Mouse (Mus musculus) kidney, adult 2 months (tissue): ENCODE data around the gene Kcnip2. TPM values are rescaled to one million over a fixed set of nuclear protein-coding genes. Genes with fewer than 3 reads are reported as not detected.
A peak's percentile ranks its signal among the peaks of the same experiment; 100 is the strongest.

ENCODE experiments used
- DNase-seq: peaks from one replicate; pipeline ENCODE4 v3.0.0; 2021
- H3K27ac ChIP-seq: fragments of 200-500 bp; 2 replicates; pipeline ENCODE4 v1.5.1; 2012; ENCODE audit warnings: low read depth, low read length, control low read depth, inconsistent platforms; ENCODE audit not compliant: insufficient read depth
- H3K27me3 ChIP-seq: fragments of 200-500 bp; replicated peaks from 2 replicates; pipeline ENCODE4 v1.6.1; 2012; ENCODE audit warnings: mild to moderate bottlenecking, moderate library complexity, low read length, inconsistent platforms; ENCODE audit not compliant: control insufficient read depth, insufficient read depth
- H3K36me3 ChIP-seq: fragments of 200-500 bp; 2 replicates; pipeline ENCODE4 v1.6.1; 2012; ENCODE audit warnings: mild to moderate bottlenecking, moderate library complexity, low read length, inconsistent platforms; ENCODE audit not compliant: control insufficient read depth, insufficient read depth
- H3K4me1 ChIP-seq: fragments of 200-500 bp; 2 replicates; pipeline ENCODE4 v1.6.1; 2011; ENCODE audit warnings: low read length; ENCODE audit not compliant: control insufficient read depth, insufficient read depth
- H3K4me3 ChIP-seq: fragments of 200-500 bp; 2 replicates; pipeline ENCODE4 v1.5.1; 2011; ENCODE audit warnings: mild to moderate bottlenecking, low read depth, low read length, control low read depth; ENCODE audit not compliant: insufficient read depth
- CTCF ChIP-seq: fragments of 200-500 bp; conservative IDR thresholded peaks from 2 replicates; pipeline ENCODE4 v1.5.1; 2011; ENCODE audit warnings: low read depth, mild to moderate bottlenecking, control low read depth, low read length, moderate library complexity, mixed read lengths; ENCODE audit not compliant: insufficient read depth, insufficient read length
- POLR2A ChIP-seq: fragments of 200-500 bp; IDR thresholded peaks from one replicate; pipeline ENCODE4 v1.6.1; 2011; ENCODE audit warnings: low read depth, low read length, control low read depth
- WGBS: fragments of 180-500 bp; shearing (Covaris S2); methylation state at CpG from one replicate; pipeline ENCODE4 v1.1.7; 2018; 5-methylcytosine and 5-hydroxymethylcytosine counted together
- polyA plus RNA-seq: library from polyadenylated mRNA; depleted of rRNA; stranded (reverse); fragments of >200 nt; gene quantifications from 2 replicates; pipeline ENCODE4 v1.2.3, GENCODE M21; 2012

Kcnip2 gene
- polyA plus RNA-seq, 1 experiment, result 9.2 TPM

DNA sequence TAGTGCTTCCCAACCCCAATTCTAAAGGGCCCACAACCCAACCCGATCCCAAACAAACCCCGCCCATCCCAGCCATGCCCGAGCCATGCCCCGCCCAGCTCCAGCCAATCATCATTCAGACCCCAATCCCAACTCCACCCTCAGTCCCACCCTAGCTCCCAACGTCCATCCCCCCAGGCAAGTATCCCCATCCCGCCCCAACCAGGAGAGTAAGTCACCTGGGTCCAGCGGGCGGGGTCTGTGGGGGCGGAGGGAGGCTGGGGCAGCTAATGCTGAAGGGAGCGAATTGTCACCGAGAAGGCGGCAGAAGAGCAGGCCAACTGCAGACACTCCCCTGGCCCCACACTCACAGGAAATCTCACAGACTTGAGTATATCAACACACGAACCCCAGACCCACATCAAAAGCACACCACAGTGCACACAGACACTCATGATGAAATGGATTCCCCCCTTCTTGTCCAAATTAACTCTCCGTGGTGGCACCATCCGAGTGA, 19.8 kb downstream of the Kcnip2 start:
- DNase-seq, result no peak
- 37% methylated on average over 15 of the region's 15 CpGs for WGBS

DNA sequence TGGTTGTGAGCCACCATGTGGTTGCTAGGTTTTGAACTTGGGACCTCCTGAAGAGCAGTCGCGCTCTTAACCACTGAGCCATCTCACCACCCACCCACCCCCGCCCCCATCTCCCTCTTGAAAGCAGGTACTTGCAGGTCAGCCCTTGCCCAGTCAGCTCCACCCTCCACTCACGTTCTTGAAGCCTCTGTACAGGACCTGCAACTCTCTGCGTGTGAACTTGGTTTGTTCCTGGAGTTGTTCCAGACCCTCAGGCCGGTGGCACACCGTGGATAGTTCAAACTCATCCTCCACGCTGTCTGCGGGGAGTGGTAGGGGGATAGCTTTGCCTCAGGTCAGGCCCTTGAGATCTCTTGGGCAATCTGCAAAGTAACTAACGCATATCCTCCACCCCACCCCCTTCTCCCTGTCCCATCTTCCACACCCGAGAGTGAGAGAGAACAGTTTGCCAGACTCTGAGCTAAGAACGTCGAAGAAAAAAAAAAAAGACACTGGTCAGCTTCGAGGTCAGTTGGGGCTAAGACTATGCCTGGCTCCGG, 20.4 kb downstream of the Kcnip2 start:
- H3K4me3 ChIP-seq, result no peak overlapping the region
- no peaks in the 10 kb centered on the region for H3K4me1 ChIP-seq
- H3K27me3 ChIP-seq, result no peaks in the 10 kb centered on the region
- WGBS, result 35% methylated on average over 15 of the region's 15 CpGs
- TF ChIP-seq POLR2A, result no peak
- TF ChIP-seq CTCF, result no peak
- H3K27ac ChIP-seq, result no peak overlapping the region
- DNase-seq, result no peak
- no peaks in the 10 kb centered on the region for H3K36me3 ChIP-seq

More for the DNA sequence above, 19.8 kb downstream of the Kcnip2 start:
- H3K27ac ChIP-seq, result no peak overlapping the region
- no peak overlapping the region for H3K4me3 ChIP-seq
- H3K4me1 ChIP-seq, result no peaks in the 10 kb centered on the region
- no peaks in the 10 kb centered on the region for H3K27me3 ChIP-seq
- H3K36me3 ChIP-seq, result no peaks in the 10 kb centered on the region
- TF ChIP-seq CTCF (no peak), POLR2A (no peak)

DNA sequence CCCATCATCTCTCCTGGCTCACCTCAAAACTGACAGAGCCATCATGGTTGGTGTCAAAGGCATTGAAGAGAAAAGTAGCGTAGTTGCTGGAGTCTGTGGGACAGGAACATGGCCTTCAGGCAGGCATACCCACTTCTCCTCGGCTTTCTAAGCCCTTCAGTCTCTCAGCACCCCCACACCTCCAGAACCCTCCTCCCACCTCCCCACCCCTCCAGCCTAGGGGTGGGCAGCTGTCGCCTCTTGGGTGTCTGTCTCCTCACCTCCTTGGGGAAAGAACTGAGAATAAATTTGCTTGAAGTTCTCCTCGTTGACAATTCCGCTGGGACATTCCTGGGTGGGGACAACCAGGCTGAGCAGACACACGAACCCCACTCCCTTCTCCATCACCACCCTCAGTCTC, 21.1 kb downstream of the Kcnip2 start:
- H3K4me3 ChIP-seq, result no peak overlapping the region
- H3K27me3 ChIP-seq, result no peaks in the 10 kb centered on the region
- 75% methylated on average over 6 of the region's 6 CpGs for WGBS
- no peaks in the 10 kb centered on the region for H3K36me3 ChIP-seq
- H3K4me1 ChIP-seq, result no peaks in the 10 kb centered on the region
- DNase-seq, result no peak
- no peak overlapping the region for H3K27ac ChIP-seq
- TF ChIP-seq CTCF (no peak), POLR2A (no peak)

DNA sequence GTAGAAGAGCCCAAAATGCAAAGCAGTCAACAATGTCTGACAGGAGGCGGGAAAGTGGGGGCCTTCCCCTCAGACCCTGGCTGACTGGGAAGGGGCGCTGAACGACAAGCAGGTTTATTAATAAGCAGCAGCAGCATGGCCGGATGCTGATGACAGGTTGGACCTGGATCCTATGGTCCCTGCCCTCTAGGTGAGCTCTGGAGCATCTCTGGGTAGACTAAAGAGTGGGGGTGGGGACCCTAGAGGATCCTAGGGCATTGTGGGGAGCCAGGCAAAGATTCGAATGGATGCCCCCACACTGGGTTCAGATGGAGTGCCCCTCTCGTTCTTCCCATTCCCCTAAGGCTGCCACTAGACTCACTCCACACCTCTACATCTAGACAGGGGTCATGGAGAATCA, 23.5 kb downstream of the Kcnip2 start:
- TF ChIP-seq CTCF, result no peak
- TF ChIP-seq POLR2A, result no peak
- Histone ChIP-seq H3K27me3 (no peaks in the 10 kb centered on the region), H3K4me1 (no peaks in the 10 kb centered on the region), H3K27ac (no peak overlapping the region), H3K4me3 (no peak overlapping the region), H3K36me3 (no peaks in the 10 kb centered on the region)
- WGBS, result 89% methylated on average over 6 of the region's 6 CpGs
- no peak for DNase-seq

DNA sequence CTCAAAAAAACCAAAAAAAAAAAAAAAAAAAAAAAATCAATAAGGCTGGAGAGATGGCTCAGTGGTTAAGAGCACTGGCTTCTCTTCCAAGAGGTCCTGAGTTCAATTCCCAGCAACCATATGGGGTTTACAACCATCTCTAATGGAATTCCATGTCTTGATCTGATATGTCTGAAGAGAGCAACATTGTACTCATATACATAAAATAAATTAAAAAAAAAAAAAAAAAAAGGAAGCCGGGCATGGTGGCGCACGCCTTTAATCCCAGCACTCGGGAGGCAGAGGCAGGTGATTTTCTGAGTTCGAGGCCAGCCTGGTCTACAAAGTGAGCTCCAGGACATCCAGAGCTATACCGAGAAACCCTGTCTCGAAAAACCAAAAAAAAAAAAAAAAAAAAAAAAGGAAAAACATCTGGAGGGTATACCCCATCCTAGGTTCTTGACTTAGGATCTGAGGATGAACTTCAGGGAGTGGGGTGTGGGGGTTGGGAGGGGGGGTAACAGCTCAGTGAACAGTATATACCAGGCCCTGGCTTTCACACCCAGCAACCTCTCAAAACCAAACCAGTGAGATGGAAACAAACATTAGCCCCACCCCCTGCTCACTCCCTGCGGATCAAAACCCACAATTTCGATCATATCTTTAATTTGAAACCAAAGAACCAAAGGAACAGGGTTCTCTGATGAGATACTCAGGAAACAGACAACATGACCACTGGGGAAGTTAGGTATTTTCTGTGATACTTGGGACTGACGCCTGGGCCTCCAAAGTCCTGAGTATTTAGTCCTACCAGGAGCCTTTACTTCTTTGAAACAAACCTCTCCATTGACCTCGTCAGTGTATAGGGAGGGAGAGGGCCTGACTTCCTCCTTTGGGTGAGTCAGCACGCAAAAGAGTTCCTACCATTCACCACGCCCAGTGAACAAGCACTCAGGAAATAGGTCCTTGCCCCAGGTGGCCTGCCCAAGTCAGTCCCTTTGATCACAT, 25.7 kb downstream of the Kcnip2 start:
- H3K4me3 ChIP-seq, result no peak overlapping the region
- H3K4me1 ChIP-seq, result no peaks in the 10 kb centered on the region
- TF ChIP-seq CTCF, result no peak
- TF ChIP-seq POLR2A, result no peak
- no peaks in the 10 kb centered on the region for H3K27me3 ChIP-seq
- DNase-seq, result no peak
- WGBS, result 83% methylated on average over 13 of the region's 13 CpGs
- H3K27ac ChIP-seq, result peak overlapping the region; percentile 17; the same call in 1 of the 2 replicates
- H3K36me3 ChIP-seq, result no peaks in the 10 kb centered on the region

DNA sequence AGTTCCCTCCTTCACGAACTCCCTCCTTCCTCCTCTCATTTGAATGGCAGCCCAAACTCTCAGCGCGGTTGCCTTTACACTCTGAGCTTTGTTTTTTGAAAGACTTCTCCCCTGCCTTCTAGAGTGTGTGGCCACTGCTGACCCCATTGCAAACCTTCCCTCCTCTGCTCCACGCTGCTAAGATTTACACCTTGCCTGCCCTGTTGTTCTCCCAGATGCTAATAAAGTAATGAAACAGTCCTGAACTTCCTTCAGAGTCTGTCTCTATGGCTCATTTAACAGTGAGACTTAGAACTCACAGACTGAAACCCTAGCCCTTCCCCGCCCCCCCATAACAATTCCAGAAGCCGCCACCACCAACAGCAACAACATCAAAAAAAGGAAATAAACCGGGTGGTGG, 26.5 kb downstream of the Kcnip2 start:
- no peak overlapping the region for H3K4me3 ChIP-seq
- H3K4me1 ChIP-seq, result no peaks in the 10 kb centered on the region
- H3K27ac ChIP-seq, result no peak overlapping the region
- 50% methylated on average over 7 of the region's 7 CpGs for WGBS
- DNase-seq, result no peak
- H3K36me3 ChIP-seq, result no peaks in the 10 kb centered on the region
- TF ChIP-seq POLR2A (no peak), CTCF (no peak)
- no peaks in the 10 kb centered on the region for H3K27me3 ChIP-seq

DNA sequence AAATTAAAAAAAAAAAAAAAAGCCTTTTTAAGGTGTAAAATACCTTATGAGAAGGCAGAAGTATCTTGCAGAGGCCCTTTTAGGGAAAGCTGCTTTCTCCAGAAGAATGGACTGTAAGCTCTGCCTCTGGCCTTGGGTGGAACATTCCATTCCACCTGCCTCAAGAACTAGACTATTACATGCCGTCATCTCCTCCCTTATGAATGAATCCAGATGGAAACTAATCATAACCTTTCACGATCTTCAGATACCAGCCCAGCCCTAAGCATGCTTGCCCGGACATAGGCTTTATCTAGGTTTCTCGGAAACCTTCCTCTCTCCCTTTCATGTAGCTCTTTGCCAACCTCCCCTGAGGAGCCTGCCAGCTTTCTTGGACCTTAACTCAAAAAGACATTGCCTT, 27.5 kb downstream of the Kcnip2 start:
- no peak for DNase-seq
- no peaks in the 10 kb centered on the region for H3K27me3 ChIP-seq
- 84% methylated on average over 4 of the region's 4 CpGs for WGBS

More for the DNA sequence above, 27.5 kb downstream of the Kcnip2 start:
- no peak overlapping the region for H3K27ac ChIP-seq
- H3K36me3 ChIP-seq, result no peaks in the 10 kb centered on the region
- TF ChIP-seq POLR2A (no peak), CTCF (no peak)
- no peak overlapping the region for H3K4me3 ChIP-seq
- peaks cover 5% of the 10 kb centered on the region; the same call in 1 of the 2 replicates for H3K4me1 ChIP-seq
